Mouse (Mus musculus) limb, embryonic 14.5 days (tissue): ENCODE data around the gene Kat6b. TPM values are rescaled to one million over a fixed set of nuclear protein-coding genes. Genes with fewer than 3 reads are reported as not detected.

Source experiments
- ATAC-seq: fragments of 200-750 bp; cut with Nextera tagmentation; 2 replicates; pipeline ENCODE4 v1.8.0; 2017; ENCODE audit warnings: low read depth, moderate number of reproducible peaks, moderate TSS enrichment; ENCODE audit not compliant: low FRiP score
- DNase-seq: peaks from one replicate; pipeline ENCODE4 v3.0.0-alpha.2; 2015; ENCODE audit warnings: low spot score
- H3K27ac ChIP-seq: fragments of 300-500 bp; sonication (generic); replicated peaks from 2 replicates; pipeline ENCODE4 v1.5.1; 2014; ENCODE audit warnings: low read depth, mild to moderate bottlenecking, low read length, moderate library complexity, mixed read lengths
- H3K27me3 ChIP-seq: fragments of 300-500 bp; sonication (generic); 2 replicates; pipeline ENCODE4 v1.6.1; 2014; ENCODE audit warnings: low read length, mixed read lengths; ENCODE audit not compliant: control insufficient read depth, insufficient read depth
- H3K36me3 ChIP-seq: fragments of 300-500 bp; sonication (generic); 2 replicates; pipeline ENCODE4 v1.6.1; 2014; ENCODE audit warnings: mild to moderate bottlenecking, low read length, moderate library complexity, mixed read lengths; ENCODE audit not compliant: control insufficient read depth, insufficient read depth
- H3K4me1 ChIP-seq: fragments of 300-500 bp; sonication (generic); 2 replicates; pipeline ENCODE4 v1.6.1; 2014; ENCODE audit warnings: antibody characterized with exemption, low read length, mixed read lengths; ENCODE audit not compliant: control insufficient read depth, insufficient read depth
- H3K4me2 ChIP-seq: fragments of 300-500 bp; sonication (generic); replicated peaks from 2 replicates; pipeline ENCODE4 v1.6.1; 2014; ENCODE audit warnings: low read depth, mild to moderate bottlenecking, low read length, moderate library complexity; ENCODE audit not compliant: severe bottlenecking
- H3K4me3 ChIP-seq: fragments of 300-500 bp; sonication (generic); replicated peaks from 2 replicates; pipeline ENCODE4 v1.5.1; 2014; ENCODE audit warnings: low read length
- H3K9ac ChIP-seq: fragments of 300-500 bp; sonication (generic); 2 replicates; pipeline ENCODE4 v1.6.1; 2014; ENCODE audit warnings: mild to moderate bottlenecking, low read depth, low read length, moderate library complexity; ENCODE audit not compliant: severe bottlenecking
- H3K9me3 ChIP-seq: fragments of 300-500 bp; sonication (generic); 2 replicates; pipeline ENCODE4 v1.6.1; 2016; ENCODE audit warnings: low read length; ENCODE audit not compliant: control insufficient read depth
- POLR2A ChIP-seq: fragments of 200-500 bp; IDR thresholded peaks from 2 replicates; pipeline ENCODE4 v1.8.0; 2012; ENCODE audit warnings: inconsistent platforms, mild to moderate bottlenecking, moderate library complexity, borderline replicate concordance; ENCODE audit not compliant: insufficient read depth, insufficient read length; ENCODE audit errors: extremely low read depth
- WGBS: fragments of 180-500 bp; shearing (Covaris S2); extraction: QIAGEN DNeasy Blood & Tissue Kit; methylation state at CpG from one replicate; pipeline ENCODE4 v1.1.7; 2014; 5-methylcytosine and 5-hydroxymethylcytosine counted together
- polyA plus RNA-seq, 2 experiments: library from polyadenylated mRNA; depleted of rRNA in 1 of 2; stranded (reverse) in 1 of 2; unstranded in 1 of 2; fragments of >200 nt; fragmentation: Nextera tagmentation in 1 of 2; extraction: Ambion mirVana in 1 of 2; gene quantifications; 2 replicates each; pipeline versions ENCODE4 v1.2.1 to v1.2.3; 2012 to 2014

The Kat6b gene
- polyA plus RNA-seq, 2 experiments, result 26.0 to 35.5 TPM

GRCm38 (mm10) chr14:21501048-21501657 is 19.9 kb downstream of the Kat6b start:
- Histone ChIP-seq H3K9me3 (no peaks in the 10 kb centered on the region), H3K36me3 (peaks cover 7% of the 10 kb centered on the region), H3K4me2 (peak overlapping the region; percentile 54), H3K27ac (peak overlapping the region; percentile 83), H3K27me3 (no peaks in the 10 kb centered on the region), H3K4me3 (peak overlapping the region; percentile 55), H3K4me1 (peaks cover 44% of the 10 kb centered on the region), H3K9ac (peak overlapping the region; percentile 67)
- DNase-seq, result peak; percentile 80
- ATAC-seq, result peak; percentile 5
- 3% methylated on average over 20 of the region's 38 CpGs for WGBS
- TF ChIP-seq POLR2A, result no peak

- H3K4me2 ChIP-seq, result 0 out of 2 replicates have a peak overlapping the region, but pooled peaks have one; percentile 20
- no peak overlapping the region for H3K27ac ChIP-seq
- TF ChIP-seq POLR2A, result no peak
- H3K9ac ChIP-seq, result no peak overlapping the region
- no peaks in the 10 kb centered on the region for H3K27me3 ChIP-seq
- peaks cover 10% of the 10 kb centered on the region for H3K36me3 ChIP-seq
- H3K4me3 ChIP-seq, result no peak overlapping the region
- peaks cover 31% of the 10 kb centered on the region for H3K4me1 ChIP-seq
- WGBS, result 28% methylated on average over 4 of the region's 4 CpGs
- DNase-seq, result no peak
- no peaks in the 10 kb centered on the region for H3K9me3 ChIP-seq
- no peak for ATAC-seq
These were observed 23.8 kb downstream of the Kat6b start for GRCm38 (mm10) chr14:21505036-21505435.

GRCm38 (mm10) chr14:21507046-21507445 is 25.8 kb downstream of the Kat6b start:
- TF ChIP-seq POLR2A, result no peak
- no peak for DNase-seq
- Histone ChIP-seq H3K9me3 (no peaks in the 10 kb centered on the region), H3K36me3 (peaks cover 15% of the 10 kb centered on the region), H3K4me2 (no peak overlapping the region), H3K27me3 (no peaks in the 10 kb centered on the region), H3K4me3 (no peak overlapping the region), H3K4me1 (peaks cover 23% of the 10 kb centered on the region), H3K9ac (no peak overlapping the region), H3K27ac (no peak overlapping the region)
- ATAC-seq, result no peak
- WGBS, result 45% methylated on average over 5 of the region's 5 CpGs

GRCm38 (mm10) chr14:21509111-21509905 is 28.1 kb downstream of the Kat6b start:
- H3K36me3 ChIP-seq, result peaks cover 12% of the 10 kb centered on the region
- WGBS, result 59% methylated on average over 3 of the region's 3 CpGs

GRCm38 (mm10) chr14:21511438-21511837 is 30.2 kb downstream of the Kat6b start:
- no peak overlapping the region for H3K27ac ChIP-seq
- no peak for ATAC-seq
- H3K9ac ChIP-seq, result no peak overlapping the region
- DNase-seq, result no peak
- no peaks in the 10 kb centered on the region for H3K4me1 ChIP-seq
- no peak for TF ChIP-seq POLR2A
- no peak overlapping the region for H3K4me2 ChIP-seq
- no peak overlapping the region for H3K4me3 ChIP-seq
- H3K27me3 ChIP-seq, result no peaks in the 10 kb centered on the region
- H3K36me3 ChIP-seq, result peaks cover 18% of the 10 kb centered on the region
- 91% methylated on average over 6 of the region's 6 CpGs for WGBS
- H3K9me3 ChIP-seq, result no peaks in the 10 kb centered on the region

More at GRCm38 (mm10) chr14:21509111-21509905, 28.1 kb downstream of the Kat6b start:
- H3K27ac ChIP-seq, result no peak overlapping the region
- no peaks in the 10 kb centered on the region for H3K27me3 ChIP-seq
- no peak overlapping the region for H3K4me3 ChIP-seq
- peaks cover 9% of the 10 kb centered on the region; the same call in 1 of the 2 replicates for H3K4me1 ChIP-seq
- H3K4me2 ChIP-seq, result no peak overlapping the region
- no peak for TF ChIP-seq POLR2A
- H3K9ac ChIP-seq, result no peak overlapping the region
- ATAC-seq (no peak), DNase-seq (no peak)
- no peaks in the 10 kb centered on the region for H3K9me3 ChIP-seq
